Mouse (Mus musculus): ENCODE measurements around the gene Morn5. TPM values are rescaled to one million over a fixed set of nuclear protein-coding genes. Genes with fewer than 3 reads are reported as not detected.

The Morn5 gene
- total and polyA plus RNA-seq, 3 experiments, result 0.81 to 1.3 TPM; not detected in 1

DNA sequence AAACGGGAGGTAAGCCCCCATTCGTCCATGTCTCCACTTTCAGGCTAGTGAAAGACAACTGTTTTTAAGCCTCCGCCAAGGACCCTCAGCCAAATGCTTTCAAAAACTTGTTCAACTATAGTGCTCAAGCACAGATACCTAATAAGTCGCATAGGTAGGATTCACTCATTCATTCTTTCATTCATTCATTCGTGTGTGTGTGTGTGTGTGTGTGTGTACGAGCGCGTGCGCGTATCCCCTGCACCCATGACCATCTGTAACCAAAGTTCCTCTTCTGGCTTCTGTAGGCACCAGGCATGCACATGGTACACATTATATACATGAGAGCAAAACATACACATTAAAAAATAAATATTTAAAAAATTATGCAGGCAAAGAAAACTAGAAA, 303 bp downstream of the Morn5 start (continued):
- no peak for TF ChIP-seq NELFE (IDR thresholded peaks at IDR 0.05; ENCODE audit: low read depth, low read length)

DNA sequence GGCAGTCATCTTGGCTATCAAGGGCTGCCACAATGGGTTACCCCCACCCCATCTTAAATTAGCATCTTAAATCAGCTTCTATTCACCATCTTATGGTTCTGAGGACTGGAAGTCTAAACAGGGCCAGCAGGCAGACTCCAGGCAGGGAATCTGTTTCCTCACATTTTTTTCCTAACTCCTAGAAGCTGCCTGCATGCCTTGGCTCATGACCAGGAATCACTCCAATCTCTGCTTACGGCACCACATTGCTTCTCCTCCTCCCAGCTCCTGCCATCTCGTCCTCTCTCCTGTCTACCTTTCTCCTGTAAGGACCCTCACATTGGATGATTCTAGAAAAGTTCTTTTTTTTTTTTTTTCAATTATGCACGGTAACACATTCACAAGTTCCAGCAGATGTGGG, 4.0 kb downstream of the Morn5 start:
- Histone ChIP-seq H3K4me1 (ENCODE audit: control insufficient read depth in 1 of 2, insufficient read depth in 2 of 2, low read length in 2 of 2) (0 out of 4 replicates have a peak, but pooled peaks cover 0 to 4% of the 10 kb centered on the region in 2 experiments), H3K79me2 (ENCODE audit: control insufficient read depth, insufficient read depth, low read length, poor library complexity) (peaks cover 9% of the 10 kb centered on the region), H3K27ac (ENCODE audit: control insufficient read depth, low read depth, low read length) (no peak overlapping the region), H3K27me3 (ENCODE audit: control insufficient read depth in 1 of 2, insufficient read depth in 2 of 2, low read length in 2 of 2) (no peaks in the 10 kb centered on the region), H3K36me3 (ENCODE audit: control insufficient read depth in 1 of 2, insufficient read depth in 2 of 2, low read length in 2 of 2) (no peaks in the 10 kb centered on the region; a peak in 1 of 4 replicates), H3K9ac (ENCODE audit: control insufficient read depth, low read depth, low read length, poor library complexity, severe bottlenecking) (no peak overlapping the region), H3K4me3 (ENCODE audit: control insufficient read depth in 1 of 2, insufficient read depth in 1 of 2, low read depth in 2 of 2, low read length in 2 of 2) (no peak overlapping the region), H3K9me3 (replicated peaks; ENCODE audit: insufficient read depth, low read length) (no peaks in the 10 kb centered on the region)
- no peak for TF ChIP-seq TCF12 (IDR thresholded peaks at IDR 0.05; ENCODE audit: low read depth, low read length)
- no peak for DNase-seq (ENCODE audit: low read depth, low spot score)

DNA sequence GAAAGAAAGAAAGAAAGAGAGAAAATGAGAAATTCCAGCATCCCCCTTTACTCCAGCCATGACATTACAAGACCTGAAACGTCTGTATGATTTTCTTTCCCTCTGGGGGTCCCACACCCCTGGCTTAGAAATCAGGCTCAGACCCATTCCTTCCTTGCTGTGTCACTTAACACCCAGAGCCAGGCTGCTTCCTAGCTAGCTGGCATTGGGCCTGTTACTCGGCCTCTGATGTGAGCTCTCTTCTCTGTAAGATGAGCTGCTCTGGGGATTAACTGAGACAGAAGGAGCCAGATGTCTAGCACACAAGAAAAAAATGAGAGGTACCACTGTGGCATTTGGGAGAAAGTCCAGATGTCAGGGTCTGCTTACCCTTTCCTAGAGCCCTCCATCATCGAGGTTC, 7.0 kb downstream of the Morn5 start:
- H3K9me3 ChIP-seq (replicated peaks; ENCODE audit: insufficient read depth, low read length), result no peaks in the 10 kb centered on the region

DNA sequence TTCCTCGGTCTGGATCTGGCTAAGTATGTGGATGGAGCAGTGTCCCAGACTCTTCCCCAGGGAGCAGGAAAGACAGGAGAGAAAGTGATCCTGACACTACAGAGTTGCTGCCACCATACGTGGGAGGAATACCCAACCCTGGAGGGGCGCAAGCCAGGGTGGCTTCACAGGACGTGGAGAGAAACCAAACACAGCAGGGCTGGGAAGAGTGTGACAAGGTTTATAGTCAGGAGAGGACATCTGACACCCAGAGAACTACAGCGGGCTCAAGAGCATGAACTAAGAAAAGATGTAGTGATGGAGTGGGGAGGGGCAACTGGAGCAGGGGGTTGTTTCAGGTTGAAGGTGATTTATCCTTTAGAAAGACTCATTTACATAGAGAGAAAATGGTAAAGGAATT, 12.2 kb downstream of the Morn5 start:
- no peak for DNase-seq (ENCODE audit: low read depth, low spot score)

More for the DNA sequence above, 7.0 kb downstream of the Morn5 start:
- Histone ChIP-seq H3K27ac (ENCODE audit: control insufficient read depth, low read depth, low read length) (no peak overlapping the region), H3K27me3 (ENCODE audit: control insufficient read depth in 1 of 2, insufficient read depth in 2 of 2, low read length in 2 of 2) (no peaks in the 10 kb centered on the region), H3K9ac (ENCODE audit: control insufficient read depth, low read depth, low read length, poor library complexity, severe bottlenecking) (no peak overlapping the region), H3K79me2 (ENCODE audit: control insufficient read depth, insufficient read depth, low read length, poor library complexity) (no peaks in the 10 kb centered on the region), H3K4me1 (ENCODE audit: control insufficient read depth in 1 of 2, insufficient read depth in 2 of 2, low read length in 2 of 2) (no peaks in the 10 kb centered on the region), H3K4me3 (ENCODE audit: control insufficient read depth in 1 of 2, insufficient read depth in 1 of 2, low read depth in 2 of 2, low read length in 2 of 2) (no peak overlapping the region), H3K36me3 (ENCODE audit: control insufficient read depth in 1 of 2, insufficient read depth in 2 of 2, low read length in 2 of 2) (no peaks in the 10 kb centered on the region)
- no peak for TF ChIP-seq TBP (IDR thresholded peaks at IDR 0.05; ENCODE audit: low read depth, low read length)
- TF ChIP-seq SMC3 (IDR thresholded peaks at IDR 0.05; ENCODE audit: low read depth, low read length), result no peak
- TF ChIP-seq BHLHE40 (IDR thresholded peaks at IDR 0.05; ENCODE audit: borderline replicate concordance, low read depth, low read length), result no peak
- no peak for TF ChIP-seq POLR2AphosphoS2 (IDR thresholded peaks at IDR 0.05; ENCODE audit: low read length)
- TF ChIP-seq GATA1 (IDR thresholded peaks at IDR 0.05; ENCODE audit: low read depth, low read length), result no peak
- no peak for TF ChIP-seq JUND (IDR thresholded peaks at IDR 0.05; ENCODE audit: low read depth, low read length)
- no peak for TF ChIP-seq EP300 (IDR thresholded peaks at IDR 0.05; ENCODE audit: low read depth in 1 of 2, low read length in 2 of 2)
- TF ChIP-seq UBTF (IDR thresholded peaks at IDR 0.05; ENCODE audit: borderline replicate concordance, insufficient read depth, low read depth, low read length), result no peak
- TF ChIP-seq TCF12 (IDR thresholded peaks at IDR 0.05; ENCODE audit: low read depth, low read length), result no peak
- no peak for TF ChIP-seq ZC3H11A (IDR thresholded peaks at IDR 0.05; ENCODE audit: low read depth, low read length)
- TF ChIP-seq MAFK (IDR thresholded peaks at IDR 0.05; ENCODE audit: borderline replicate concordance, low read depth, low read length), result no peak
- TF ChIP-seq POLR2AphosphoS5 (IDR thresholded peaks at IDR 0.05; ENCODE audit: borderline replicate concordance, low read depth, low read length), result no peak
- no peak for TF ChIP-seq MAZ (IDR thresholded peaks at IDR 0.05; ENCODE audit: low read depth, low read length)
- TF ChIP-seq ZNF384 (IDR thresholded peaks at IDR 0.05; ENCODE audit: low read depth, low read length), result no peak
- TF ChIP-seq ELF1 (IDR thresholded peaks at IDR 0.05; ENCODE audit: low read depth, low read length), result no peak
- TF ChIP-seq CHD2 (IDR thresholded peaks at IDR 0.05; ENCODE audit: low read length), result no peak
- TF ChIP-seq MAX (IDR thresholded peaks at IDR 0.05; ENCODE audit: low read length), result no peak
- DNase-seq (ENCODE audit: low read depth, low spot score), result no peak

More for the DNA sequence above, 12.2 kb downstream of the Morn5 start:
- no peak overlapping the region for H3K27ac ChIP-seq (ENCODE audit: control insufficient read depth, low read depth, low read length)
- H3K9me3 ChIP-seq (replicated peaks; ENCODE audit: insufficient read depth, low read length), result no peaks in the 10 kb centered on the region
- no peaks in the 10 kb centered on the region for H3K4me1 ChIP-seq (ENCODE audit: control insufficient read depth in 1 of 2, insufficient read depth in 2 of 2, low read length in 2 of 2)
- no peak overlapping the region for H3K9ac ChIP-seq (ENCODE audit: control insufficient read depth, low read depth, low read length, poor library complexity, severe bottlenecking)
- no peaks in the 10 kb centered on the region for H3K36me3 ChIP-seq (ENCODE audit: control insufficient read depth in 1 of 2, insufficient read depth in 2 of 2, low read length in 2 of 2)
- H3K27me3 ChIP-seq (ENCODE audit: control insufficient read depth in 1 of 2, insufficient read depth in 2 of 2, low read length in 2 of 2), result no peaks in the 10 kb centered on the region; a peak in 2 of 4 replicates
- H3K4me3 ChIP-seq (ENCODE audit: control insufficient read depth in 1 of 2, insufficient read depth in 1 of 2, low read depth in 2 of 2, low read length in 2 of 2), result no peak overlapping the region
- no peaks in the 10 kb centered on the region for H3K79me2 ChIP-seq (ENCODE audit: control insufficient read depth, insufficient read depth, low read length, poor library complexity)
- TF ChIP-seq ZNF384 (IDR thresholded peaks at IDR 0.05; ENCODE audit: low read depth, low read length) (no peak), MAX (IDR thresholded peaks at IDR 0.05; ENCODE audit: low read length) (no peak), POLR2AphosphoS2 (IDR thresholded peaks at IDR 0.05; ENCODE audit: low read length) (no peak), ZMIZ1 (IDR thresholded peaks at IDR 0.05; ENCODE audit: low read depth, low read length) (no peak), JUND (IDR thresholded peaks at IDR 0.05; ENCODE audit: low read depth, low read length) (no peak), UBTF (IDR thresholded peaks at IDR 0.05; ENCODE audit: borderline replicate concordance, insufficient read depth, low read depth, low read length) (no peak), KAT2A (conservative IDR thresholded peaks at IDR 0.05; ENCODE audit: low read depth, low read length) (no peak), SMC3 (IDR thresholded peaks at IDR 0.05; ENCODE audit: low read depth, low read length) (no peak), TCF12 (IDR thresholded peaks at IDR 0.05; ENCODE audit: low read depth, low read length) (no peak), CHD2 (IDR thresholded peaks at IDR 0.05; ENCODE audit: low read length) (no peak), TBP (IDR thresholded peaks at IDR 0.05; ENCODE audit: low read depth, low read length) (no peak), E2F4 (IDR thresholded peaks at IDR 0.05; ENCODE audit: borderline replicate concordance, low read depth, low read length) (no peak)
